Mouse (Mus musculus) limb, embryonic 14.5 days (tissue): ENCODE results near the gene 3100002H09Rik. TPM values are rescaled to one million over a fixed set of nuclear protein-coding genes. Genes with fewer than 3 reads are reported as not detected.
A peak's percentile ranks its signal among the peaks of the same experiment; 100 is the strongest.

Source experiments
- ATAC-seq: fragments of 200-750 bp; cut with Nextera tagmentation; 2 replicates; pipeline ENCODE4 v1.8.0; 2017; ENCODE audit warnings: low read depth, moderate number of reproducible peaks, moderate TSS enrichment; ENCODE audit not compliant: low FRiP score
- DNase-seq: peaks from one replicate; pipeline ENCODE4 v3.0.0-alpha.2; 2015; ENCODE audit warnings: low spot score
- H3K27ac ChIP-seq: fragments of 300-500 bp; sonication (generic); replicated peaks from 2 replicates; pipeline ENCODE4 v1.5.1; 2014; ENCODE audit warnings: low read depth, mild to moderate bottlenecking, low read length, moderate library complexity, mixed read lengths
- H3K27me3 ChIP-seq: fragments of 300-500 bp; sonication (generic); 2 replicates; pipeline ENCODE4 v1.6.1; 2014; ENCODE audit warnings: low read length, mixed read lengths; ENCODE audit not compliant: control insufficient read depth, insufficient read depth
- H3K36me3 ChIP-seq: fragments of 300-500 bp; sonication (generic); 2 replicates; pipeline ENCODE4 v1.6.1; 2014; ENCODE audit warnings: mild to moderate bottlenecking, low read length, moderate library complexity, mixed read lengths; ENCODE audit not compliant: control insufficient read depth, insufficient read depth
- H3K4me1 ChIP-seq: fragments of 300-500 bp; sonication (generic); 2 replicates; pipeline ENCODE4 v1.6.1; 2014; ENCODE audit warnings: antibody characterized with exemption, low read length, mixed read lengths; ENCODE audit not compliant: control insufficient read depth, insufficient read depth
- H3K4me2 ChIP-seq: fragments of 300-500 bp; sonication (generic); replicated peaks from 2 replicates; pipeline ENCODE4 v1.6.1; 2014; ENCODE audit warnings: low read depth, mild to moderate bottlenecking, low read length, moderate library complexity; ENCODE audit not compliant: severe bottlenecking
- H3K4me3 ChIP-seq: fragments of 300-500 bp; sonication (generic); replicated peaks from 2 replicates; pipeline ENCODE4 v1.5.1; 2014; ENCODE audit warnings: low read length
- H3K9ac ChIP-seq: fragments of 300-500 bp; sonication (generic); 2 replicates; pipeline ENCODE4 v1.6.1; 2014; ENCODE audit warnings: mild to moderate bottlenecking, low read depth, low read length, moderate library complexity; ENCODE audit not compliant: severe bottlenecking
- H3K9me3 ChIP-seq: fragments of 300-500 bp; sonication (generic); 2 replicates; pipeline ENCODE4 v1.6.1; 2016; ENCODE audit warnings: low read length; ENCODE audit not compliant: control insufficient read depth
- POLR2A ChIP-seq: fragments of 200-500 bp; IDR thresholded peaks from 2 replicates; pipeline ENCODE4 v1.8.0; 2012; ENCODE audit warnings: inconsistent platforms, mild to moderate bottlenecking, moderate library complexity, borderline replicate concordance; ENCODE audit not compliant: insufficient read depth, insufficient read length; ENCODE audit errors: extremely low read depth
- WGBS: fragments of 180-500 bp; shearing (Covaris S2); extraction: QIAGEN DNeasy Blood & Tissue Kit; methylation state at CpG from one replicate; pipeline ENCODE4 v1.1.7; 2014; 5-methylcytosine and 5-hydroxymethylcytosine counted together
- polyA plus RNA-seq, 2 experiments: library from polyadenylated mRNA; depleted of rRNA in 1 of 2; stranded (reverse) in 1 of 2; unstranded in 1 of 2; fragments of >200 nt; fragmentation: Nextera tagmentation in 1 of 2; extraction: Ambion mirVana in 1 of 2; gene quantifications; 2 replicates each; pipeline versions ENCODE4 v1.2.1 to v1.2.3; 2012 to 2014

Gene 3100002H09Rik
- polyA plus RNA-seq, 2 experiments = not detected

- H3K4me2 ChIP-seq = no peak overlapping the region; the same call in 1 of the 2 replicates
These were observed 39.6 kb downstream of the 3100002H09Rik start for GRCm38 (mm10) chr4:124570977-124571376.

GRCm38 (mm10) chr4:124569661-124570060, 40.9 kb downstream of the 3100002H09Rik start:
- DNase-seq (no peak), ATAC-seq (no peak)
- WGBS = 16% methylated on average over 7 of the region's 7 CpGs
- Histone ChIP-seq H3K27me3 (peaks cover 36% of the 10 kb centered on the region), H3K27ac (no peak overlapping the region), H3K4me3 (no peak overlapping the region), H3K9me3 (no peaks in the 10 kb centered on the region), H3K36me3 (no peaks in the 10 kb centered on the region), H3K4me2 (no peak overlapping the region), H3K9ac (no peak overlapping the region), H3K4me1 (peaks cover 6% of the 10 kb centered on the region; the same call in 1 of the 2 replicates)
- TF ChIP-seq POLR2A = no peak

More at GRCm38 (mm10) chr4:124570977-124571376, 39.6 kb downstream of the 3100002H09Rik start:
- DNase-seq (peak; percentile 81), ATAC-seq (peak; percentile 88)
- Histone ChIP-seq H3K4me3 (no peak overlapping the region), H3K36me3 (no peaks in the 10 kb centered on the region), H3K9me3 (no peaks in the 10 kb centered on the region), H3K27me3 (peaks cover 49% of the 10 kb centered on the region), H3K27ac (no peak overlapping the region), H3K4me1 (peaks cover 17% of the 10 kb centered on the region), H3K9ac (no peak overlapping the region)
- WGBS = 50% methylated on average over 9 of the region's 9 CpGs
- no peak for TF ChIP-seq POLR2A

DNA sequence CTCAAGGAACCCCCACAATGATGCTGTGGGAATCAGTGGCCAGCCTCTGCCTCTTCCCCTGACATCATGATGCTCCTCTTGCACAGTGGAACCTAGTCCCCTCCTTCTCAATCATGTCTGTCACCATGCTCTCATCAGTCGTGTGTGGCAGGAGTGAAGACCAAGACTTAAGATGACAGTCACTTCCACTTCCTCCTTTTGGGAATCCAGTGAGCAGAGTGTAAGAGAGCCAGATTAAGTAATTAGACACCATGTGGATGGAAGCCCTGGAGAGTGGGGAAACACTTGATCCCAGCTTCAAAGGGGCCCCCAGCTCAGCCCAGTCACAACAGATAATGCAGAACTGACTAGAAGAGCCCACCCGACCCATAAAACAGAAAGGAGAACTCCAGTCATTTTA, 47.2 kb downstream of the 3100002H09Rik start:
- Histone ChIP-seq H3K9ac (no peak overlapping the region), H3K4me1 (no peaks in the 10 kb centered on the region), H3K4me2 (no peak overlapping the region), H3K36me3 (no peaks in the 10 kb centered on the region), H3K27ac (no peak overlapping the region), H3K27me3 (0 out of 2 replicates have a peak, but pooled peaks cover 4% of the 10 kb centered on the region), H3K4me3 (no peak overlapping the region), H3K9me3 (no peaks in the 10 kb centered on the region)
- TF ChIP-seq POLR2A = no peak
- ATAC-seq (no peak), DNase-seq (no peak)
- WGBS = 53% methylated on average over 2 of the region's 2 CpGs

DNA sequence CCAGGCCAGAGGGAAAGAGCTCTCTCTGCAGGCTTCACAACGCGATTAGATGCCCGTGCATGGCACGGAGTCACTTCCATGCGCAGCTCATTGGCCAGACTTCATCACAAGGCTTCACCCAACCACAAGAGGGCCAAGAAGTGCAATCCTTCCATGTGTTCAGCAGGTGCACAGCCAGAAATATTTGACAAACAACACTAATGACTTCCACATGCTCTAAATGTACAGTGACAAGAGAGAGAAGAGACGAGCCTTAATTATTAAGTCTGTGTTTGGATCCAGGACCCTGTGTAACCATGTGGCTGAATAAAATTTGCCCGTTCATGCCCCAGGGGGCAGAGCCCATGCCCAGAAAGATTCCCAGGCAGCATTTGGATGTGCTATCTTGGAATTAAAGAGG, 47.9 kb downstream of the 3100002H09Rik start:
- ATAC-seq = no peak
- DNase-seq = peak; percentile 42
- Histone ChIP-seq H3K9ac (no peak overlapping the region), H3K27me3 (no peaks in the 10 kb centered on the region), H3K36me3 (no peaks in the 10 kb centered on the region), H3K4me1 (no peaks in the 10 kb centered on the region), H3K4me3 (no peak overlapping the region), H3K9me3 (no peaks in the 10 kb centered on the region), H3K27ac (no peak overlapping the region), H3K4me2 (no peak overlapping the region)
- no peak for TF ChIP-seq POLR2A
- 41% methylated on average over 7 of the region's 7 CpGs for WGBS

Other genes with a start within 250 kb of the 3100002H09Rik start
- gene Pou3f1, start 46.0 kb upstream of the 3100002H09Rik start, polyA plus RNA-seq (2012; rRNA removed) = 1.2 and 1.7 TPM in 2 replicates
- gene Pou3f1, start 46.0 kb upstream of the 3100002H09Rik start, polyA plus RNA-seq (2014; fragmentation: Nextera tagmentation; extraction: Ambion mirVana) = 0.97 and 1.2 TPM in 2 replicates
- gene Utp11, start 82.8 kb upstream of the 3100002H09Rik start, polyA plus RNA-seq (2012; rRNA removed) = 29.2 and 52.0 TPM in 2 replicates
- 59.4 and 61.1 TPM in 2 replicates for gene Utp11, start 82.8 kb upstream of the 3100002H09Rik start, polyA plus RNA-seq (2014; fragmentation: Nextera tagmentation; extraction: Ambion mirVana)
- gene Fhl3, start 89.9 kb upstream of the 3100002H09Rik start, polyA plus RNA-seq (2012; rRNA removed) = 30.6 and 43.7 TPM in 2 replicates
- 18.1 and 20.4 TPM in 2 replicates for gene Fhl3, start 89.9 kb upstream of the 3100002H09Rik start, polyA plus RNA-seq (2014; fragmentation: Nextera tagmentation; extraction: Ambion mirVana)
- gene Sf3a3, start 104.0 kb upstream of the 3100002H09Rik start, polyA plus RNA-seq (2012; rRNA removed) = 48.9 and 78.6 TPM in 2 replicates
- 122 and 128 TPM in 2 replicates for gene Sf3a3, start 104.0 kb upstream of the 3100002H09Rik start, polyA plus RNA-seq (2014; fragmentation: Nextera tagmentation; extraction: Ambion mirVana)
- 44.3 and 47.9 TPM in 2 replicates for gene Inpp5b, start 131.0 kb upstream of the 3100002H09Rik start, polyA plus RNA-seq (2012; rRNA removed)
- 26.2 and 28.3 TPM in 2 replicates for gene Inpp5b, start 131.0 kb upstream of the 3100002H09Rik start, polyA plus RNA-seq (2014; fragmentation: Nextera tagmentation; extraction: Ambion mirVana)
- 9.3 and 10.3 TPM in 2 replicates for gene Mtf1, start 191.3 kb upstream of the 3100002H09Rik start, polyA plus RNA-seq (2012; rRNA removed)
- 9.8 and 10.1 TPM in 2 replicates for gene Mtf1, start 191.3 kb upstream of the 3100002H09Rik start, polyA plus RNA-seq (2014; fragmentation: Nextera tagmentation; extraction: Ambion mirVana)
- 54.6 and 64.5 TPM in 2 replicates for gene Yrdc, start 239.9 kb upstream of the 3100002H09Rik start, polyA plus RNA-seq (2012; rRNA removed)
- gene Yrdc, start 239.9 kb upstream of the 3100002H09Rik start, polyA plus RNA-seq (2014; fragmentation: Nextera tagmentation; extraction: Ambion mirVana) = 48.6 and 50.6 TPM in 2 replicates
- gene 1110065P20Rik, start 240.4 kb upstream of the 3100002H09Rik start, polyA plus RNA-seq (2012; rRNA removed) = 63.4 and 71.8 TPM in 2 replicates
- 67.5 and 70.5 TPM in 2 replicates for gene 1110065P20Rik, start 240.4 kb upstream of the 3100002H09Rik start, polyA plus RNA-seq (2014; fragmentation: Nextera tagmentation; extraction: Ambion mirVana)